Mouse (Mus musculus) adrenal gland, postnatal 4 days (tissue): ENCODE results near the gene Olig1. TPM values are rescaled to one million over a fixed set of nuclear protein-coding genes. Genes with fewer than 3 reads are reported as not detected.

Source experiments
- DNase-seq, 2 experiments: peaks; one replicate each; pipeline ENCODE4 v3.0.0; 2021 to 2022; ENCODE audit warnings: low spot score in 2 of 2, mixed read lengths in 2 of 2
- total RNA-seq, 2 experiments: library from RNA; stranded (reverse); gene quantifications; 2 replicates each; pipeline ENCODE4 v1.2.3; 2021

Gene Olig1
- total RNA-seq, 2 experiments from 2014 or later = 0.65 TPM; not detected in 1

DNA sequence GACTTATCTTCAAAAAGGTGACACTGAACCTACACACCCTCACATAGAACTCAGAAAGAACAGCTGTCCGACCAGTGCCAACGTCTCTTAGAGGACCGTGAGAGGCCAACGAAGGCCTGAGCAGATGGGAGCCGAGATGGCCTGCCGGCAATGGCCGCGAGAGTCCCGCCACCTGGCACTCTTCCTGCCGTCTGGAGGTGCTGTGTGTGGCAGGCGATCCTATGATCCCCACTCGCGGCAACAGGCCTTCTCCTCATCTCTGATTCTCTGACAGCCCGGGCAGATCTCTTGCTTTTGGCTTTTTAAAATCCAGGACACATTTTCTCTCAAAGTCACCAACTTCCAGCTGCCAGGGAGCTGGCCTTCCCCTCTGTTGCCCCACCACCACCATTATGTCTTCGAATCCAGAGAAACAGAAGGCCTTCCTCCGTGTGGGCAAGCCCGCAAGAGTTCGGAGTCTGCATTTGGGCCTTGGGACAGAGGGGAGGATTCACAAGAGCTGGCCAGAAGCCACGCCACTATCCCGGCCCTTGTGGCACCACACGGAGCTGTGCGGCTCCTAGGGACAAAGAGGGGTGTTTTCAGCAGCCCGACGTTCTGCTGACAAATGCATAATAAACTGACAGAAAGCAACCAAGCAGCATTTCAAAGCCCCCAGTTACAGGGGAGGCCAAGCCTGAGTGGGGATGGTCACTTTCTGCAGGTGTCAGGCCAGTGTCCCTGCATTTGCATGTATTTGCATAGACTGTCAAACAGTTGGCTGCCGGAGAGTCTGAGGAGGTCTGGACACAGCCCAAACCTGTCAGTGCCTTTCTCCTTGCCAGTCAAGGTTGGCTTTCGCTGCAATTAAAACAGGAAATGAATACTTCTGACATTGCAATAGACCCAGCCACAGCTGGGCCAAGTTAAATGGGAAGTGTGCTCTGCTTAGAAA is 34.5 kb downstream of the Olig1 start:
- peak in 1 of 2 experiments; percentile 6 for DNase-seq

DNA sequence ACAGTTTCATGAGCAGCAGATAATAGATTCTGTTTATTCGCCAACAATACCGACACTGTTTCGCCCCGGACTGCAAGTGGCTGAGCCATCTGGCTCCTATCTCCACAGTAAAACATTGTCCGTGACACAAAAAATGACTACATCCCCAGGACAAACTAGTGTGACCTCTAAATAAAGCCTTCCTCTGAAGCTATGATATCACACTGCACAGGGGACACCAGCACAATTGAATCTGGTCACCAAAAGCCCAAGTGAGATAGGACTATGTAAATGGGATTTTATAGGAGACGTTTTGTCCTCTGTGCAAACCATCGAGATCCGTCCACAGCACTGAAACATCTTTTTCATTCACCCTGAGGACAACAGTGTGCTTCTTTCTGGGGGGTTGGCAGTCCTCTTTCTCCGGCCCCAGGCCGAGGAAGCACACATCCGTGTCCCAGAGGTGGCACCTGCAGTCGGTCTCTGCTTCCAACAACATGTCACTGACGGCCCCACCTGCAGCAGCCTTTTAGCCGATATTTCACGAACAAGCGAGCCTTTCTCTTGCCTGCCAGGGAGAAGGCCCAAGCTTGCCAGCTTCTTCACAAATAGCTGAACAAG is 36.0 kb downstream of the Olig1 start:
- no peak for DNase-seq

DNA sequence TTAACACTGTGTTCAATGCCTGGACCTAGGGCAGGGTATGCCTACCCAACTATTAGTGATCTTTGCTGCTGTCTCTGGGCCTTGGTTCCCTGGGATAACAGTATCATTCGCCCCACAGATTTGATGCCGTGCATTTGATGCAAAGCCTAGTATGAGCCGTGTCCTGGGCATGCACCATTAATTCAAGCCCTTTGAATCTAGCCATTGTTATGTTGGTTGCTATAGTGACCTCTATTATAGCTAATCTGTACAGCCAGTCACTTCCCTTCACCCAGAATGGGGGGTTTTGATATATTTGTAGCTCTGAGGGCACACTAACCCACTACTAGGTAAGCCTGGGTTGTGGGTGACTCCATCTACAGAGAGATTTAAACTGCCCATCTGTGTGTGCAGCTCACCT is 40.3 kb downstream of the Olig1 start:
- no peak for DNase-seq

DNA sequence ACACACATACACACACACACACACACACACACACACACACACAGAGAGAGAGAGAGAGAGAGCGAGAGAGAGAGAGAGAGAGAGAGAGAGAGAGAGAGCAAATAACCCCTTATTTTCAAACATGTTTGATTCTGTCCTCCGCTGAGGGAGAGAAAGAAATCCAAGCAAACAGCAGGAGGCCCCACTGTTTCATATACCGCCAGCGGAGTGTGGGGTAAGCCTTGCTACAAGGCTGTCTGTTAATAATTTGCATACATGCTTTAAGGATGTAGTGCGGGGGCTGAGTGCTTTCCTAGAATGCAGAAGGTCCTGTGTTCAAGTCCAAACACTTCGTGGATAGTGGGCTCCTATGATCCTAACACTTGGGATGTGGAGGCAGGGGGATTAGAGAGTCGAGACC is 43.3 kb downstream of the Olig1 start:
- no peak for DNase-seq

DNA sequence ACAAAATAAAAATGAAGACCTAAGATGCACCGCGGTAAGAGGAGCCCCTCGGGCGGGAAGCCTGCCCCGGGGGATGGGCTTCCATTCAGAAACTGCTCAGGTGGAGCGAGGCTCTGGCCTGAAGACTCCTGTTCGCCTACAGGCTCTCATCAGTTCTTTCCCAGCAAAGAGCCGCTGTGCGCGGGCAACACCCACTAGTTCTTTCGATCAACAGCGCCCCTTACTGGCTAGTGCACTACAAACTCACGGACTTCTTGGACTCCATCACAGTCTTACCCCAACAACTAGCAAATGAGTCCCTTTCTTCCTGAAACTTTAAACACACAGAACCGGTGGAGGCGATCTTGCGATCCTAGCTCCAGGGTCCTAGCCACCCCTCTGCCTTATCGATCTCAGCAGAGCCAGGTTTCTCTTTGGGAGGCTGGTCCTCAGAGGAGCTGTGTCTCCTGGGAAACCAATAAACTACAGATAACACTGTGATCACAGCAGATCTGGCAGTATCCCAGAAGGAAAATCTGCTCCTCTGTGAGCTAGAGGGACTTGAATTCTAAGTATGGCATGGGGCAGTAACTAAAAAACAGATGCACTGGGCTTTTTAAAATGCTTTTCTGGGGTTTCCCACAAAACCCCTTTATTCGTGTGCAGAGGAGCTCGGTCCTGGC is 44.7 kb downstream of the Olig1 start:
- DNase-seq = peak; percentile 32 to 49

DNA sequence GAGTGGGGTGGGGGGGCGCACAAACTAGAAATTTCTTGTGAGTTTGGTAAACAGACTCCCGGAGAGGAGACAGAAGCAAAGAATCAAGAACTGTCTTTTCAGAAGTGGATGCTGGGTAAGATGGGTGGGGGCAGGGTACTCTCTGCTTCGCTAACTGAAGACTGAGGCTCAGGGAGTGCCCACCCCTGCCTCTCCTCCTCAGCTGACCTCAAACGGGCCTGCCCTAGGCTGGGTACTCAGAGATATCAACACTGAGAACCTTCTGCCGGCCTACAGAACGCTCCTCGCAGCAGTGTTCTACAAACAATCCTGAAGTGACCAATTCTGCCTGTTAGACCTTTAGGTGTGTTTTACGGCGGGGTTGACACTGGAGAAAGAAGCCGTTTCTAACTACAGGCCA is 50.6 kb downstream of the Olig1 start:
- DNase-seq = no peak

DNA sequence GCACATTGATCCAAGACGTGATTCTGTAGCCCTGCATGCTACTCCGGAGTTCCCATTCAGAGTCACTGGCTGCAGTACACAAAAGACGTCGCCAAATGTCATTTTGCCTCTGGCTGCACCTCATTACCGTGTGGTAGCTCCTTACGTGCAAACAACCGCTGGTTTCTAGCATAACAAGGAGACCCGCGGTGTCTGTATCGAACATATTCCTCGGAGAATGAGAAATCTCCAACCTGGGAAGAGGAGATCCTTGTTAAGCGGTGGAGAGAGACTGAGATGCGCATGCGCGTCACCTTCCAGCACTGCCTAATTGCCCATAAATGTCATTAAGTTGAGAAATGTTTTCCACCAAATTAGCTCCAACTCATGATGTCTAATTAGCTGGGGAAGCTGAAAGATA is 51.0 kb downstream of the Olig1 start:
- no peak for DNase-seq

Other genes with a start within 250 kb of the Olig1 start
- gene Paxbp1, start 225.2 kb upstream of the Olig1 start, total RNA-seq = 10 to 100 TPM; 78.9 to 82.0 TPM
- gene 4932438H23Rik, start 174.7 kb upstream of the Olig1 start, total RNA-seq = under 1 TPM; 0.31 to 0.40 TPM
- under 1 TPM in 1 of 2 experiments, not detected in 1; 0.11 TPM for gene Olig2, start 44.3 kb upstream of the Olig1 start, total RNA-seq
- gene Ifnar2, start 103.0 kb downstream of the Olig1 start, total RNA-seq = 10 to 100 TPM; 68.7 to 72.6 TPM
- under 1 TPM in 1 of 2 experiments, not detected in 1; 0.59 TPM for gene Gm21970, start 121.9 kb downstream of the Olig1 start, total RNA-seq
- 100 to 1,000 TPM; 115 to 126 TPM for gene Il10rb, start 136.4 kb downstream of the Olig1 start, total RNA-seq
- 10 to 100 TPM; 87.7 to 92.9 TPM for gene Ifnar1, start 215.5 kb downstream of the Olig1 start, total RNA-seq